Mouse (Mus musculus) lung, adult 2 months (tissue): ENCODE data around the gene Slc27a1. TPM values are rescaled to one million over a fixed set of nuclear protein-coding genes. Genes with fewer than 3 reads are reported as not detected.
A peak's percentile ranks its signal among the peaks of the same experiment; 100 is the strongest.

Experiments used
- DNase-seq: peaks from one replicate; pipeline ENCODE4 v3.0.0; 2022
- H3K4me1 ChIP-seq: fragments of 200-500 bp; 2 replicates; pipeline ENCODE4 v1.6.1; 2011; ENCODE audit warnings: low read length; ENCODE audit not compliant: control insufficient read depth, insufficient read depth
- H3K4me3 ChIP-seq: fragments of 200-500 bp; replicated peaks from 2 replicates; pipeline ENCODE3; 2011; ENCODE audit warnings: low read depth, mild to moderate bottlenecking, control low read depth, low read length; ENCODE audit errors: extremely low read depth
- CTCF ChIP-seq: fragments of 200-500 bp; IDR thresholded peaks from 2 replicates; pipeline ENCODE4 v1.5.1; 2011; ENCODE audit warnings: mild to moderate bottlenecking, low read length, control low read depth; ENCODE audit not compliant: insufficient read depth
- POLR2A ChIP-seq: fragments of 200-500 bp; IDR thresholded peaks from 2 replicates; pipeline ENCODE4 v1.6.1; 2011; ENCODE audit warnings: low read depth, mild to moderate bottlenecking, control low read depth, low read length, borderline replicate concordance; ENCODE audit errors: extremely low read depth
- WGBS: fragments of 180-500 bp; shearing (Covaris S2); methylation state at CpG from one replicate; pipeline ENCODE4 v1.1.7; 2018; 5-methylcytosine and 5-hydroxymethylcytosine counted together
- polyA plus RNA-seq: library from polyadenylated mRNA; depleted of rRNA; stranded (reverse); fragments of >200 nt; gene quantifications from 2 replicates; pipeline ENCODE4 v1.2.3, GENCODE M21; 2012

The Slc27a1 gene
- polyA plus RNA-seq, 1 experiment = 73.5 TPM

- TF ChIP-seq POLR2A (no peak), CTCF (no peak)
- DNase-seq = no peak
- WGBS = 96% methylated on average over 4 of the region's 4 CpGs
- H3K4me3 ChIP-seq = no peak overlapping the region
- peaks cover 7% of the 10 kb centered on the region for H3K4me1 ChIP-seq
These were observed 25.6 kb downstream of the Slc27a1 start for GRCm38 (mm10) chr8:71594324-71594722.

DNA sequence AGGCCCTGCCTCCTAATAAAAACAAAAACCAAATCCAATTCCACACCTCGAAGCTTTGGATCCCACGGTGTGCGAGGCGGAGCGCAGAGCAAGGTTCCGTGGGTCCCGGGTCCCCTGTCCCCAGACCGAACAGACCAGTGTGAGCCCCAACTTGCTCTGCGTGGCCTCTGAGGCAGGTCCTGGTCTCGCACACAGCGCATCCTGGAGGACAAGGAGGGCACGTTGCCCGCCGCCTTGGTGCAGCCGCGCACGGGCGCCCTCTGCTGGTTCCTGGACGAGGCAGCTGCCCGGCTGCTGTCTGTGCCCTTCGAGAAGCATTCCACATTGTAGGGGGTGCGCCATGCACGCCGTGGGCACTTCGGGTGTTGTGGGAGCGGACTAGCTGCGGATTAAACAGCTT lies 27.2 kb downstream of the Slc27a1 start:
- peak; percentile 85 for DNase-seq
- WGBS = 10% methylated on average over 27 of the region's 27 CpGs
- TF ChIP-seq CTCF (peak; percentile 77), POLR2A (peak; percentile 10; the same call in 1 of the 2 replicates)
- H3K4me1 ChIP-seq = peaks cover 7% of the 10 kb centered on the region
- H3K4me3 ChIP-seq = no peak overlapping the region

DNA sequence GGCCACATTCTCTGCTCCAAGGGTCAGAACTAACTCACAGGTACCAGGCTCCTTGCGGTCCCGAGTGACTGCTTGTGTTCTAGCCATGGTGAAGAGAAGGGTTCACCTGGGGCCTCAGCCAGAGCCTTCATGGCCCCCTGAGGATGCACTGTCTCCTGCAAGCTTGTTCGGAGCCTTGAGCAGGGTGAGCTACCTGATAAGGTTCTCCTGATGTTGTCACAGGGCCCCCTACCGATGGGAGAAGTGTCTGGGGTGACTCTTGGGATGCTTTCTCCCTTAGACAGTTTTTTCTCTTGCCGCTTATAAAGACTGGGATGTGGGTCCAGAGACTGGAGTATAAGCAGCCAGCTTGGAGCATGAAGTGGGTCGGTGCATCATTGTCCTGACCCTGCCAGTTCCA lies 27.7 kb downstream of the Slc27a1 start:
- DNase-seq = no peak
- TF ChIP-seq POLR2A (no peak), CTCF (no peak)
- 59% methylated on average over 6 of the region's 6 CpGs for WGBS
- peaks cover 7% of the 10 kb centered on the region for H3K4me1 ChIP-seq
- no peak overlapping the region for H3K4me3 ChIP-seq

DNA sequence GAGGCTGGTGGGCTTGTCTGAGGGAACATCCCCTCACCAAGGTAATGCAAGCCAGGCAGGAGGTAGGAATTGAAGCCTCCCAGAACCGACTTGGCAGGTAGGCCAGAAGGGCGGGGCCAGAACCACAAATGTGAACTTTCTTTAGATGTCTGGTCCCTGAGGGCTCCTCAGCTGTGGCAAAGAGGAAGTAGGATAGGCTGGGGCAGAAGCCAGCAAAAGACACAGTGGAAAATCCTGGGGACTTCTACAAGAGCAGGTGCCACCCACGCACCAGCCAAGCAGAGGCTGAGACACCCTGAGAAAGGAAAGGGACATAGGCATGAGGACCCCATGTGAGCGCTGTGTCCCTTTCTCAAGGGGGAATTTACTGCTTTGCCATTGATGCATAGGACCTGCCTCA lies 28.1 kb downstream of the Slc27a1 start:
- TF ChIP-seq POLR2A (no peak), CTCF (no peak)
- no peak overlapping the region for H3K4me3 ChIP-seq
- DNase-seq = no peak
- 72% methylated on average over 4 of the region's 4 CpGs for WGBS
- H3K4me1 ChIP-seq = peaks cover 7% of the 10 kb centered on the region

DNA sequence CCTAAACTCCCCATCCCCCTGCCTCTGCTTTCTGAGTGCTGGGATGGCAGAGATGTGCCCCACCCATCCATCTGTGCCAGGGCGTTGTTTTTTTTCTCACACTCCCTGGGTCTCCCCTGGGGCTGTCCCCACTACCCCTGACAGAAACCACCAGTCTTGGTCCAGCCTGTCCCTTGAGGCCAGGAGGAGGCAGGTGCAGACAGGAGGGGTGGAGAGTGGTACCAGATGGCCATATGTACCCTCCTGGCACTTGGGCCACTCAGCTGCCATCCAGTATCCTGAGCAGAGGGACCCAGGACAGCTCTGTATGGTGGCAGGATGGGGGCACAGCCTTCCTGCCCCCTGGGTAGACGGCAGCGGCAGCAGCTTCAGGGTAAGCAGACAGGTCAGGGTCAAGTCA lies 28.8 kb downstream of the Slc27a1 start, which contains the start of gene Fam129c:
TSS of gene Fam129c (plus strand) at position 198 of the 400 bp plus-strand sequence.
- Histone ChIP-seq H3K4me3 (no peak within 1 kb of the TSS), H3K4me1 (peaks cover 9% of the 10 kb centered on the region)
- TF ChIP-seq POLR2A (no peak), CTCF (no peak)
- no peak for DNase-seq
- 82% methylated on average over 3 of the region's 3 CpGs for WGBS

DNA sequence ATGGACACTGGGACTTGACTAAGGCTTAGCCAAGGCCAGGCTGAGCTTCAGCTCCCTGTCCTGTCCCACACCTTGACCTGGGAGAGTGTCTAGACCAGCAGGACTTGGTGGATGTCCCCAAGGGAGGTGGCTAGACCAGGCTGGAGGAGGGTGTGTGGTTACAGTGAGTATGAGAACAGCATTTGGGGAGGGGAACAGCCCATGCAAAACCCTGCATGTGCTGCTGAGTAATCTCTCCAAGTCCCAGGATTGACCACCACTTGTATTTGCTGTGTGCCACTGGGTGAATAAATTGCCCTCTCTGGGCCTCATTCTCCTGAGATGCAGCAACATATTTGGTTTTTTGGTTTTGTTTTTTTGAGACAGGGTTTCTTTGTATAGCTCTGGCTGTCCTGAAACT lies 29.7 kb downstream of the Slc27a1 start:
- no peak overlapping the region for H3K4me3 ChIP-seq
- H3K4me1 ChIP-seq = peaks cover 7% of the 10 kb centered on the region; the same call in 1 of the 2 replicates
- no peak for DNase-seq
- TF ChIP-seq CTCF = no peak
- TF ChIP-seq POLR2A = no peak

DNA sequence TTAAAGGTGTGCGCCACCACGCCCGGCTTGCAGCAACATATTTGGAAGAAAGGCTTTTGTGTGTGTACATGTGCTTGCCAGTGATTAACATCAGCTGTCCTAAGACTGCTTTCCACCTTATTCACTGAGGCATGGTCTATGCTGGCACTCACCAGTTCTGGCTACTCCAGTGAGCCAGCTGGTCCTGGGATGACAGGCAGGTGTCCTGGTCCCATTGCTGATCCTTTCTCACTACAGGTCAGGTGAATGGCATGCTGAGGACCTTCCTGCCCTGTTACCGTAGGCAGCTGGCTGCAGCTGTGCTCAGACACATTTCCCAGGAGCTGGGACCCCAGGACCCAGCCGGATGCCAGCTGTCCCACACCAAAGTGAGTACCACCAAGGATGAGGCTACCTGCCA lies 30.2 kb downstream of the Slc27a1 start:
- no peak for TF ChIP-seq POLR2A
- TF ChIP-seq CTCF = no peak
- 96% methylated on average over 5 of the region's 5 CpGs for WGBS

GRCm38 (mm10) chr8:71601939-71602665 lies 33.4 kb downstream of the Slc27a1 start:
- peaks cover 5% of the 10 kb centered on the region; the same call in 1 of the 2 replicates for H3K4me1 ChIP-seq
- WGBS = 7% methylated on average over 65 of the region's 65 CpGs
- no peak for DNase-seq
- H3K4me3 ChIP-seq = no peak overlapping the region
- TF ChIP-seq POLR2A = no peak
- no peak for TF ChIP-seq CTCF

More for the DNA sequence above, 30.2 kb downstream of the Slc27a1 start:
- Histone ChIP-seq H3K4me1 (peaks cover 7% of the 10 kb centered on the region; the same call in 1 of the 2 replicates), H3K4me3 (no peak overlapping the region)
- DNase-seq = no peak

DNA sequence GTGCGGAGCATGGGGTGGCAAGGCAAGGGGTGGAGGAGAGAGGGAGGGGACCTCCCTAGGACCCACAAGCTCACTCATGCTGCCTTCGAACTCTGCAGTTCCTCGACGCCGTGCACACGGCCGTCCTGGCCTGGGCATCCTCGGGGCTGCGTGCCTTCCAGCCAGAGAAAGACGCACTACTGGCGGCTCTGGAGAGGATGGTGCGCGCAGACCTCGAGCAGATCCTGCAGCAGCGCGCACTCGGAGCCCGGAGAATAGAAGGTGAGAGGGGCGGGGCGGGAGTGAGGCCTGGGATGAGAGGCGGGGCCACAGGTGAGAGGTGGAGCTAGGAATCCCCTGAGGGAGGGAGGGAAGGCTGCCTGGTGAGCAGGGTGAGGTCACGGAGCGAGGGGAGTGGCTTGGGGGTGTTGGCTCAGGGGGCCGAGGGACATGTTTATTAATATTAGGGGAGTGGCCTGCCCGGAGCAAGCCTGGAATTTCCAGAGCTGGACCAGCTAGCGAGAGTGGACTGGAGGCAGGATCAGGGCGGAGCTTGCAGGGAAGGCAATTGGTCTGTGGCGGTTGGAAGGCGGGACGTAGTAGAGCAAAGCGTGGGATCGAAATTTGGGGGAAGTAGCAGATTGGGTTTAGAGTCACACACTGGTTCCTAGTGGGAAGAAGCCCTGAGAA lies 34.1 kb downstream of the Slc27a1 start:
- TF ChIP-seq POLR2A = no peak
- TF ChIP-seq CTCF = no peak
- 3% methylated on average over 32 of the region's 32 CpGs for WGBS
- DNase-seq = peak; percentile 85
- H3K4me1 ChIP-seq = peaks cover 5% of the 10 kb centered on the region; the same call in 1 of the 2 replicates
- H3K4me3 ChIP-seq = peak overlapping the region; percentile 16
